Mouse (Mus musculus) kidney, embryonic 15.5 days (tissue): ENCODE data around the gene Fam198a. TPM values are rescaled to one million over a fixed set of nuclear protein-coding genes. Genes with fewer than 3 reads are reported as not detected.

Experiments
- ATAC-seq: fragments of 200-750 bp; cut with Nextera tagmentation; replicated peaks from 2 replicates; pipeline ENCODE4 v1.8.0; 2017; ENCODE audit warnings: moderate TSS enrichment; ENCODE audit not compliant: low FRiP score
- H3K27ac ChIP-seq: fragments of 300-500 bp; sonication (generic); 2 replicates; pipeline ENCODE4 v1.5.1; 2015; ENCODE audit warnings: mild to moderate bottlenecking, inconsistent platforms
- H3K27me3 ChIP-seq: fragments of 300-500 bp; sonication (generic); 2 replicates; pipeline ENCODE4 v1.6.1; 2015; ENCODE audit warnings: inconsistent platforms
- H3K36me3 ChIP-seq: fragments of 300-500 bp; sonication (generic); 2 replicates; pipeline ENCODE4 v1.6.1; 2015; ENCODE audit warnings: inconsistent platforms
- H3K4me1 ChIP-seq: fragments of 300-500 bp; sonication (generic); 2 replicates; pipeline ENCODE4 v1.6.1; 2015; ENCODE audit warnings: inconsistent platforms
- H3K4me2 ChIP-seq: fragments of 300-500 bp; sonication (generic); 2 replicates; pipeline ENCODE4 v1.6.1; 2015; ENCODE audit warnings: moderate library complexity, mild to moderate bottlenecking, inconsistent platforms
- H3K4me3 ChIP-seq: fragments of 300-500 bp; sonication (generic); replicated peaks from 2 replicates; pipeline ENCODE4 v1.5.1; 2015; ENCODE audit warnings: mild to moderate bottlenecking, inconsistent platforms
- H3K9ac ChIP-seq: fragments of 300-500 bp; sonication (generic); 2 replicates; pipeline ENCODE4 v1.6.1; 2015; ENCODE audit warnings: mild to moderate bottlenecking, inconsistent platforms
- H3K9me3 ChIP-seq: fragments of 300-500 bp; sonication (generic); replicated peaks from 2 replicates; pipeline ENCODE4 v1.6.1; 2016; ENCODE audit warnings: inconsistent platforms
- WGBS: fragments of 180-500 bp; shearing (Covaris S2); methylation state at CpG from one replicate; pipeline ENCODE4 v1.1.7; 2015; ENCODE audit warnings: mixed read lengths; 5-methylcytosine and 5-hydroxymethylcytosine counted together
- polyA plus RNA-seq: library from polyadenylated mRNA; unstranded; fragments of >200 nt; fragmentation: Nextera tagmentation; extraction: Ambion mirVana; gene quantifications from 2 replicates; pipeline ENCODE4 v1.2.1, GENCODE M21; 2015

Gene Fam198a
- polyA plus RNA-seq: 1.1 and 2.1 TPM in 2 replicates

- peaks cover 18% of the 10 kb centered on the region for H3K4me1 ChIP-seq
- no peaks in the 10 kb centered on the region for H3K27me3 ChIP-seq
- H3K9me3 ChIP-seq: no peaks in the 10 kb centered on the region
- H3K9ac ChIP-seq: peak within 1 kb of the TSS; percentile 39; the same call in 1 of the 2 replicates
- peak within 1 kb of the TSS; percentile 76 for H3K27ac ChIP-seq
- ATAC-seq: peak; percentile 86
- WGBS: 7% methylated on average over 14 of the region's 14 CpGs
- H3K4me3 ChIP-seq: peak within 1 kb of the TSS; percentile 29
- H3K4me2 ChIP-seq: peak within 1 kb of the TSS; percentile 54
- H3K36me3 ChIP-seq: no peaks in the 10 kb centered on the region
Observed at GRCm38 (mm10) chr9:121950418-121951113, at the start of gene Fam198a. TSS of gene Fam198a (plus strand) at chr9:121950988.

DNA sequence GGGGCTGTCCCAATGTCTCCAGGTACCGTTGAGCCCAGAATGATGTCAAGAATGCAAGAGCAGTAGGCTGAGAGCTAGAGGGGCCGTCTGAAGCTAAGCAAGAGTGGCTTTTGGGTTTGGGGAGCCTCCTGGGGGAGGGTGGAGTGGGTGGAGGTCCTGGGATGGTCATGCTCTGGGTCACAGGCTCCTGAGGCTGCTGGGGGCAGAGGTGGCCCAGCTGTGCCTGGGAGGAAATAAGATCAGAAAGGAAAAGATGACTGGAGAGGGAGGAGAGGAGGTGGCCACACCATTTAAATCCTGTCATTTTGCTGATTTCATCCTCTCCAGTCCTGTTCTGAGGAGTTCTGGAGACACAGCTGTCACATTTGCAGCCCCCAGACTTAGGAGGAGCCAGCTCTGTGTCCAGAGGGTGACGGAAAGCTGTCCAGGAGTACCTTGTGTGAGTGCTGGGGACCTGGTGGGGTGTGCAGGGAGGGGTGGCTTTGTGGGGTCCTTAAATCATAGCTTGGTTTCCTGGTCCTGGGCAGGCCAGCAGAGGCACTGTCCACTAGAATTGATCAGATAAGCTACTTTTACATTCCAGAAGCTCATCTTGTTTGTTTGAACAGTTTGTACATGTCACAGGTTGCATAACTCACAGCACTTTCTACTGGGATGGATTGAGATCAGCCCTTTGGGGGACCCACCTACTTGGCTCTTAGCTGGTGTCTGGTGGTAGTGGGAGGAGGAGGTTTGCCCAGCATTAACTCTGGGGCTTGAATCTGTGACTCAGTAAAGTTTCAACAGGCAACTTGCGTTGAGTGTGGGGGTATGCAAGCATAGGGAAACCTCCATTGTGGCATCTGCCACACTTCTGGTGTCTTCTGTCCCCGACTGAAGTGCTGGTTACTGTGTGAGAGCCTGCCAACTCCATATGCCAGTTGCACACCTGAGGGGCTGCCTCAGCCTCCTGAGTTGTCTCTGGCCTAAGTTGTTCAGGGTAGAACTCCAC lies 48.8 kb upstream of the Fam198a start:
- H3K27ac ChIP-seq: no peak overlapping the region
- H3K4me1 ChIP-seq: no peaks in the 10 kb centered on the region
- H3K4me3 ChIP-seq: no peak overlapping the region
- no peaks in the 10 kb centered on the region for H3K27me3 ChIP-seq
- ATAC-seq: no peak
- H3K36me3 ChIP-seq: no peaks in the 10 kb centered on the region
- no peak overlapping the region for H3K4me2 ChIP-seq
- WGBS: 56% methylated on average over 5 of the region's 5 CpGs
- H3K9ac ChIP-seq: no peak overlapping the region
- H3K9me3 ChIP-seq: no peaks in the 10 kb centered on the region

DNA sequence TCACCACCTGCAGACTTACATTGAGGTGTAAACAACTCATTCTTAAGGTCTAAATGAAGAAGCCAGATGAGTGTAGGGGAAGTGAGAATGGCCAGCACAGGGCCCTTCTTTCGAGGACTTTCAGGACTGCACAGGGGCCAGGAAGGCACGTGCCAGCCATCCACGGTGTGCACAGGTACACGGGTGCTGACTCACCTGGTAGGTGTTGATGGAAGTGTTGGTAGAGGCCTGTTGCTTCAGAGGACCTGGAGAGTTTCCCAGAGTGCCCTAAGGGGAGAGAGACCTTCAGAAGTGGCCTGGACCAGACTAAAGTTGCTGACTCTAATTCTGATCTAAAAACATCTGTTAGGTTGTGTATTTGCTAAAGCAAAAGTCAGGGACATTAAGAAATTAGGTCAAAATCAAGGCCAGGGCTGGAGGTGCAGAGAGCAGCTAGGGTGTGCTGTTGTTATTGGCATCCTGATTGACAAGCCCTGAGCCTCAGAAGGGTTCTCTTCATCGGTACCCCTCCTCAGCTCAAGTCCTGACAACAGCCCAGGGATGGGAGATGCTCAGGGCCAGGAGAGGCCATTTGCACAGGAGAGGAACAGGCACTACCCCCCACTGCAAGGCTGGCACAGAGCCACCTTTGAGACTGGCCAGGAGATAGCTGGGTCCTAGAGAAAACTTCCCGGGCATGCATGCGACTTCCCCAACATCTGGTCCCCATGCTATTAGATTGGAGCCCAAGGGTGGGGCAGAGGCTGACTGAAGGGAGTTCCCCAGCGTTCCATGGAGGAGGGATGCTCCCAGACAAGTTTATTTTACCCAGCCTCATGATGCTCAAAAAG lies 47.1 kb upstream of the Fam198a start:
- no peak overlapping the region for H3K9ac ChIP-seq
- no peak for ATAC-seq
- H3K27me3 ChIP-seq: no peaks in the 10 kb centered on the region
- H3K9me3 ChIP-seq: no peaks in the 10 kb centered on the region
- 82% methylated on average over 8 of the region's 8 CpGs for WGBS
- H3K4me2 ChIP-seq: no peak overlapping the region
- H3K4me3 ChIP-seq: no peak overlapping the region
- no peak overlapping the region for H3K27ac ChIP-seq
- no peaks in the 10 kb centered on the region for H3K36me3 ChIP-seq
- H3K4me1 ChIP-seq: no peaks in the 10 kb centered on the region

DNA sequence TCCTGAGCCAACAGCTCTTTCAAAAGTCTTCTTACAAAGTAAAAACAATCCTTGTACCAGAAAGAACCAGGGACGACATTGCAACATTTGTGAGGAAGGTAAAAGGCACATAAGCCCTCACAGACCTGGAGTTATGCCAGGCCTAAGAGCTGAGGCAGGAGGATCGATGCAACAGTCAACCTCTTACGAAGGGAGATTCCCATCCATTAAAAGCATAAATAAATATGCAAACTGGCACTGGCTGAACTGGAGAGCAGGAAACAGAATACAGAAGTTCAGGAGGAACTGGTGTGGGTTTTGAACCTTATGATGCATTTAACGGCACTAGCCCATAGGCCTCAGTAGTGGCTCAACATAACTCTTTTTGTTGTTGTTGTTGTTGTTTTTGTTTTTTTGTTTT lies 46.5 kb upstream of the Fam198a start:
- Histone ChIP-seq H3K27ac (no peak overlapping the region), H3K27me3 (no peaks in the 10 kb centered on the region), H3K4me3 (no peak overlapping the region), H3K9me3 (no peaks in the 10 kb centered on the region), H3K4me1 (no peaks in the 10 kb centered on the region), H3K9ac (no peak overlapping the region), H3K36me3 (no peaks in the 10 kb centered on the region), H3K4me2 (no peak overlapping the region)
- ATAC-seq: no peak
- WGBS: 84% methylated on average over 4 of the region's 4 CpGs

GRCm38 (mm10) chr9:121904946-121905345 lies 45.8 kb upstream of the Fam198a start:
- no peaks in the 10 kb centered on the region for H3K36me3 ChIP-seq
- no peak overlapping the region for H3K4me2 ChIP-seq
- no peak overlapping the region for H3K4me3 ChIP-seq
- no peaks in the 10 kb centered on the region for H3K9me3 ChIP-seq
- no peak overlapping the region for H3K9ac ChIP-seq
- H3K27me3 ChIP-seq: no peaks in the 10 kb centered on the region
- H3K4me1 ChIP-seq: no peaks in the 10 kb centered on the region
- H3K27ac ChIP-seq: no peak overlapping the region
- no peak for ATAC-seq
- 85% methylated on average over 7 of the region's 7 CpGs for whole genome bisulfite sequencing

- Histone ChIP-seq H3K4me3 (no peak overlapping the region), H3K9ac (no peak overlapping the region), H3K36me3 (no peaks in the 10 kb centered on the region), H3K9me3 (no peaks in the 10 kb centered on the region), H3K4me1 (no peaks in the 10 kb centered on the region), H3K4me2 (no peak overlapping the region), H3K27me3 (no peaks in the 10 kb centered on the region), H3K27ac (no peak overlapping the region)
- no peak for ATAC-seq
- 88% methylated on average over 4 of the region's 4 CpGs for WGBS
Observed at GRCm38 (mm10) chr9:121905556-121906185, 45.1 kb upstream of the Fam198a start.

DNA sequence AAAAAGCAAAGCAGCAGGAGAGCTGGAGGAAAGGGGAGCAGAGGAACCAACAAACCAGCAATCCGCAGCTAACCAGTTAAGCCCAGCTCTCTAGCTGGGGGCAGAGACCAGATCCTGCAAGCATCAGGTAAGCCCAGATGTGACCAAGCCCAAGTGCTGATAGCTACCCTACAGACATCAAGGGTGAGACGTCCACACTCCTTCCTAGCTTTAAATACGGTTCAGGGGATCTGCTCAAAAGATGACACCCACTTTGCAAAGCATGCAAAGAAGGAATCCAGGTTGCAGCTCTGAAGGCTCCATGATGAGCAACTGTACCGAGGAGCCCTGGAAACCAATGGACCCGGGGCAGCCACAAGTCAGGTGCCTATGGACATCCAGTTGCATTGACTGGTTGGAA lies 44.3 kb upstream of the Fam198a start:
- no peak overlapping the region for H3K4me2 ChIP-seq
- ATAC-seq: no peak
- H3K36me3 ChIP-seq: no peaks in the 10 kb centered on the region
- no peaks in the 10 kb centered on the region for H3K9me3 ChIP-seq
- no peaks in the 10 kb centered on the region for H3K4me1 ChIP-seq
- H3K4me3 ChIP-seq: no peak overlapping the region
- H3K27ac ChIP-seq: no peak overlapping the region
- H3K27me3 ChIP-seq: no peaks in the 10 kb centered on the region
- WGBS: 87% methylated on average over 5 of the region's 5 CpGs
- no peak overlapping the region for H3K9ac ChIP-seq

DNA sequence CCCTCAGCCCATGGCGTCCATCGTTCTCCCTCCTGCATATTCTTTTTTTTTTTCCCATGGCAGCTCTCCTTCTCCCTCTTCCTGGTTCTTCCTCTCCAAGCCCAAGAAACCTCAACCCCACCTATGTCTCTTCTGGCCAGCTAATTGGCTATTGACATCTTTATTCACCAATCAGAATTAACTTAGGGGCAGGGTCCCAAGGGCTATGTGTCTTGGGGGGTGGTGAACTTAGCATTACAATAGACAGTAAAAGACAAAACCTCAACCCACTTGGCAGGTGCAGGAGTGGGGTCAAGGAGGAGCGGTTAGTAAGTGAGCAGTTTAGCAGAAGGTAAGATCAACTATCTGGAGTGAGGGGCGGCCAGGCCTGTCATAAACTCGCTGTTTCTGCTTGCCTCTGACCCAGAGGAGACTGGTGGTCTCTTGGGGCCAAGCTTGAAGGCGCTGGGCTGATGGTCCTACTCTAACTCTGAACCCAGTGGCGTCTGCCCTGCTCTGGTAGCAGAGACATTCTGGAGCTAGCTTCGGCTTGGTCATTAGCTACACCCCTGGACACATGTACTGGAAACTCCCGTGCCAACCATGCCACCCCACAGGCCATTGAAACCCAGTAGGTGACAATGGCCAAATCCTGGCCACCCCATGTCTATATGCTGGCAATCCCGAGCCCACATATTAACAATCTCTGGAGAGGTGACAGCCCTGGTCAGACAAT lies 43.3 kb upstream of the Fam198a start:
- H3K27me3 ChIP-seq: no peaks in the 10 kb centered on the region
- H3K4me1 ChIP-seq: no peaks in the 10 kb centered on the region
- H3K36me3 ChIP-seq: no peaks in the 10 kb centered on the region
- no peak overlapping the region for H3K27ac ChIP-seq
- no peaks in the 10 kb centered on the region for H3K9me3 ChIP-seq
- H3K9ac ChIP-seq: no peak overlapping the region
- no peak overlapping the region for H3K4me2 ChIP-seq
- no peak overlapping the region for H3K4me3 ChIP-seq
- ATAC-seq: no peak
- 67% methylated on average over 10 of the region's 10 CpGs for WGBS

DNA sequence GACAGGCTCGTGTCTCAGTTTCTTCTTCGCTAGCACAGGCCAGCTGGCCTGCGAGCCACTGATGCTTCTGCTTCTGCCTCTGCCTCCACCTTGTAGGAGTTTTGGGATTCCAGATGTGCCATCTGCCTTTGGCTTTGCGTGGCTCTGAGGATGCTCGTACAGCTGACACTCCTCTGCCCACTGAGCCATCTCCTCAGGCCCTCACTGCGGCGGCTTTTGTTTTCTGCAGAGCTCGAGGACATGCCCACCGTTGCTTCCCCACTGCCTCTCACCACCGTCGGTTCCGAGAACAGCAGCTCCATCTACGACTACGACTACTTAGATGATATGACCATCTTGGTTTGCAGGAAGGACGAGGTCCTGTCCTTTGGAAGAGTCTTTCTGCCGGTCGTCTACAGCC lies 42.5 kb upstream of the Fam198a start:
- Histone ChIP-seq H3K9ac (no peak overlapping the region), H3K27ac (no peak overlapping the region), H3K4me3 (no peak overlapping the region), H3K27me3 (peaks cover 1% of the 10 kb centered on the region; the same call in 1 of the 2 replicates), H3K9me3 (no peaks in the 10 kb centered on the region), H3K4me2 (no peak overlapping the region), H3K4me1 (no peaks in the 10 kb centered on the region), H3K36me3 (no peaks in the 10 kb centered on the region)
- no peak for ATAC-seq
- WGBS: 91% methylated on average over 17 of the region's 17 CpGs

DNA sequence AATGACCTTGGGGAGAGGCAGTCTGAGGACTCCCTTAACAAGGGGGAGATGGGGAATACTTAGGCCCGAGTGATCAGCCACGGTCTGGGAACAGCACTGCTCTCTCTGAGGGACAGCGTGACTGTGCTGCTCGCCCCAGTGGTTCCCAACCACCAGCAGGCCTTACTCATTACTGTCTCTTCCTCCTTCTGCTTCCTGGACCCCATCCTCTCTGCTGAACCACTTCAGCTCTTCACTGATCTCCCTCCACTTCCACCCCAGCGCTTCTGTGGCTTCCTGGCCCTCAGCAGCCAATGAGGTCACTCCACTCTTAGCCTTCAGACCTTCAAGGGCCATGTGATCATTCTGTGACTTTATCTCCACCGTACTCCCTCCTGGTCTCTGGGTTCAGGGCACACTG lies 41.2 kb upstream of the Fam198a start:
- Histone ChIP-seq H3K36me3 (no peaks in the 10 kb centered on the region), H3K9me3 (no peaks in the 10 kb centered on the region)
- 78% methylated on average over 6 of the region's 6 CpGs for WGBS

GRCm38 (mm10) chr9:121911196-121911595 lies 39.6 kb upstream of the Fam198a start:
- peaks cover 3% of the 10 kb centered on the region; the same call in 1 of the 2 replicates for H3K27me3 ChIP-seq
- H3K4me2 ChIP-seq: no peak overlapping the region
- H3K9ac ChIP-seq: no peak overlapping the region
- H3K4me3 ChIP-seq: no peak overlapping the region
- no peak for ATAC-seq
- no peaks in the 10 kb centered on the region for H3K36me3 ChIP-seq
- H3K9me3 ChIP-seq: no peaks in the 10 kb centered on the region
- H3K4me1 ChIP-seq: no peaks in the 10 kb centered on the region
- 92% methylated on average over 7 of the region's 7 CpGs for WGBS
- H3K27ac ChIP-seq: no peak overlapping the region

More for the DNA sequence above, 41.2 kb upstream of the Fam198a start:
- Histone ChIP-seq H3K9ac (no peak overlapping the region), H3K27me3 (peaks cover 3% of the 10 kb centered on the region; the same call in 1 of the 2 replicates), H3K27ac (no peak overlapping the region), H3K4me3 (no peak overlapping the region), H3K4me2 (no peak overlapping the region), H3K4me1 (no peaks in the 10 kb centered on the region)
- no peak for ATAC-seq
